19 mouse cellular contexts compared by ENCODE assay signal in the genomic region with DNA sequence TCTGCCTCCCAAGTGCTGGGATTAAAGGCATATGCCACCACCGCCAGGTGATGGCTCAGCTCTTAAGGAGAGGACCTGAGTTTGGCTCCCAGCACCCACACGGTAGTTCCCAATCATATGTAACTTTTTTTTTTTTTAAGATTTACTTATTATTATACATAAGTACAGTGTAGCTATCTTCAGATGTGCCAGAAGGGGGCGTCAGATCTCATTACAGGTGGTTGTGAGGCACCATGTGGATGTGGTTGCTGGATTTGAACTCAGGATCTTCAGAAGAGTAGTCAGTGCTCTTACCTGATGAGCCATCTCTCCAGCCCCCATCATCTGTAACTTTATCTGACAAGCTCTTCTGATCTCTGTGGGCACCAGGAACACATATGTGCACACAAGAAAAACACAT. TPM values are rescaled to one million over a fixed set of nuclear protein-coding genes. Genes with fewer than 3 reads are reported as not detected.
A peak's percentile ranks its signal among the peaks of the same experiment; 100 is the strongest.
DNase-seq lines count a peak whose midpoint lies in the region; ATAC-seq and TF ChIP-seq lines count a peak whose summit lies in the region.
"Had no signal": no experiment of that assay in that cellular context is flagged by ENCODE, and none has a peak within 500 bp of the region (broad histone marks: within the 10 kb centered on the region; RNA-seq: fewer than 3 reads in every experiment).

No protein-coding gene starts in this region.

- H3K9ac ChIP-seq in kidney, postnatal 0 days (ENCODE audit: low read depth, low read length), result no peak overlapping the region
- no peak overlapping the region for H3K9ac ChIP-seq in kidney, embryonic 14.5 days (ENCODE audit: low read depth, low read length)
- H3K9ac ChIP-seq: embryonic facial prominence, embryonic 12.5 days; lung, embryonic 15.5 days; midbrain, embryonic 13.5 days had no signal

- H3K27me3 ChIP-seq in kidney, postnatal 0 days (ENCODE audit: insufficient read depth, low read length), result no peaks in the 10 kb centered on the region
- no peaks in the 10 kb centered on the region for H3K27me3 ChIP-seq in kidney, embryonic 14.5 days (ENCODE audit: control insufficient read depth, insufficient read depth, low read length)
- H3K27me3 ChIP-seq: embryonic facial prominence, embryonic 12.5 days; lung, embryonic 15.5 days; midbrain, embryonic 13.5 days had no signal

- peak; percentile 25; the same call in 1 of the 2 replicates for TF ChIP-seq CTCF in kidney, postnatal 0 days (IDR thresholded peaks at IDR 0.05; ENCODE audit: low read depth)

- H3K9me3 ChIP-seq in kidney, postnatal 0 days (replicated peaks; ENCODE audit: low read length), result no peaks in the 10 kb centered on the region
- H3K9me3 ChIP-seq in kidney, embryonic 14.5 days (ENCODE audit: control insufficient read depth, low read length), result no peaks in the 10 kb centered on the region
- H3K9me3 ChIP-seq: embryonic facial prominence, embryonic 12.5 days; G1E; lung, embryonic 15.5 days; midbrain, embryonic 13.5 days had no signal

- WGBS in kidney, postnatal 0 days, result 77% methylated on average over 3 of the region's 3 CpGs
- 76% methylated on average over 3 of the region's 3 CpGs for WGBS in kidney, embryonic 14.5 days

- no peaks in the 10 kb centered on the region for H3K36me3 ChIP-seq in kidney, postnatal 0 days (ENCODE audit: insufficient read depth, low read length)
- no peaks in the 10 kb centered on the region for H3K36me3 ChIP-seq in kidney, embryonic 14.5 days (ENCODE audit: control insufficient read depth, insufficient read depth, low read length)
- H3K36me3 ChIP-seq: embryonic facial prominence, embryonic 12.5 days; lung, embryonic 15.5 days; midbrain, embryonic 13.5 days had no signal

- H3K4me2 ChIP-seq in kidney, postnatal 0 days (ENCODE audit: low read length), result no peak overlapping the region
- H3K4me2 ChIP-seq in kidney, embryonic 14.5 days (replicated peaks; ENCODE audit: low read depth, low read length), result no peak overlapping the region
- H3K4me2 ChIP-seq: embryonic facial prominence, embryonic 12.5 days; lung, embryonic 15.5 days; midbrain, embryonic 13.5 days had no signal

- intact Hi-C loops in left cerebral cortex, postnatal 14 days (cut with DNase I), result no loop called here

- ATAC-seq in kidney, postnatal 0 days (replicated peaks; ENCODE audit: low FRiP score, low read depth), result no peak
- ATAC-seq in kidney, embryonic 14.5 days (ENCODE audit: low FRiP score, low TSS enrichment), result no peak
- no peak for ATAC-seq in erythroblast, adult 5-6 weeks (replicated peaks; ENCODE audit: low FRiP score, poor library complexity, severe bottlenecking)
- ATAC-seq: forebrain, embryonic 16.5 days; midbrain, embryonic 13.5 days had no signal

- DNase-seq in kidney, postnatal 0 days (ENCODE audit: low spot score), result no peak
- DNase-seq in 416B (ENCODE audit: low read depth), result peak; percentile 49
- peak; percentile 39 to 60 for DNase-seq in B cell, adult 2 months
- peak; percentile 37 for DNase-seq in ZHBTc4 (ENCODE audit: low read depth, low spot score)
- DNase-seq in left cerebral cortex, postnatal 14 days (ENCODE audit: low spot score in 2 of 2), result no peak
- DNase-seq: adrenal gland, postnatal 36 days; cerebellum, adult 8-10 months; heart, adult 11 months; liver; right cerebral cortex, adult 18-20 months; thymus, adult 2 months had no signal

- H3K4me3 ChIP-seq in kidney, postnatal 0 days (replicated peaks; ENCODE audit: low read depth, low read length), result no peak overlapping the region
- H3K4me3 ChIP-seq in kidney, embryonic 14.5 days (ENCODE audit: low read length), result no peak overlapping the region
- H3K4me3 ChIP-seq: embryonic facial prominence, embryonic 12.5 days; lung, embryonic 15.5 days; midbrain, embryonic 13.5 days had no signal

- no peak overlapping the region for H3K27ac ChIP-seq in kidney, postnatal 0 days
- H3K27ac ChIP-seq in kidney, embryonic 14.5 days (ENCODE audit: low read depth, low read length), result no peak overlapping the region
- H3K27ac ChIP-seq: embryonic facial prominence, embryonic 12.5 days; lung, embryonic 15.5 days; midbrain, embryonic 13.5 days had no signal

- peaks cover 14% of the 10 kb centered on the region for H3K4me1 ChIP-seq in kidney, postnatal 0 days (replicated peaks; ENCODE audit: insufficient read depth, low read length)
- H3K4me1 ChIP-seq in kidney, embryonic 14.5 days (ENCODE audit: control insufficient read depth, insufficient read depth, low read length), result peaks cover 12% of the 10 kb centered on the region

RNA-seq across cellular contexts. Expression of a gene that starts 2.6 kb away (rescaled TPM):
- polyA plus RNA-seq in kidney, postnatal 0 days (2015; fragmentation: Nextera tagmentation; extraction: Ambion mirVana), result 2.3 and 3.0 TPM in 2 replicates
- 1.3 and 2.1 TPM in 2 replicates for polyA plus RNA-seq in kidney, embryonic 14.5 days (2014; fragmentation: Nextera tagmentation; extraction: Ambion mirVana)
- 1 to 10 TPM; 1.4 to 1.6 TPM for total RNA-seq in left cerebral cortex, postnatal 14 days (2021)
- total RNA-seq in erythroblast, adult 5-6 weeks (2015; ENCODE audit: low replicate concordance), result not detected in 2 replicates
- total RNA-seq in erythroblast, adult 5-6 weeks (2017; ENCODE audit: low replicate concordance), result not detected in 2 replicates
- total RNA-seq: hematopoietic stem cell, adult 5-6 weeks had no signal

RNA-seq across cellular contexts. Expression of a gene that starts 3.0 kb away (rescaled TPM):
- 3.5 and 3.6 TPM in 2 replicates for polyA plus RNA-seq in kidney, postnatal 0 days (2015; fragmentation: Nextera tagmentation; extraction: Ambion mirVana)
- polyA plus RNA-seq in kidney, embryonic 14.5 days (2014; fragmentation: Nextera tagmentation; extraction: Ambion mirVana), result 10.0 and 15.6 TPM in 2 replicates
- total RNA-seq in left cerebral cortex, postnatal 14 days (2021), result 10 to 100 TPM; 43.9 to 46.0 TPM
- 0.58 and 1.3 TPM in 2 replicates for total RNA-seq in erythroblast, adult 5-6 weeks (2015; ENCODE audit: low replicate concordance)
- 2.4 and 2.8 TPM in 2 replicates for total RNA-seq in erythroblast, adult 5-6 weeks (2017; ENCODE audit: low replicate concordance)

RNA-seq across cellular contexts. Expression of a gene that starts 9.5 kb away (rescaled TPM):
- 9.2 and 9.4 TPM in 2 replicates for polyA plus RNA-seq in kidney, postnatal 0 days (2015; fragmentation: Nextera tagmentation; extraction: Ambion mirVana)
- polyA plus RNA-seq in kidney, embryonic 14.5 days (2014; fragmentation: Nextera tagmentation; extraction: Ambion mirVana), result 10.8 and 16.1 TPM in 2 replicates
- 100 to 1,000 TPM; 217 to 223 TPM for total RNA-seq in left cerebral cortex, postnatal 14 days (2021)
- 2.9 and 5.4 TPM in 2 replicates for total RNA-seq in erythroblast, adult 5-6 weeks (2015; ENCODE audit: low replicate concordance)
- total RNA-seq in erythroblast, adult 5-6 weeks (2017; ENCODE audit: low replicate concordance), result 0.77 and 1.5 TPM in 2 replicates

RNA-seq across cellular contexts. Expression of a gene that starts 28.2 kb away (rescaled TPM):
- 91.5 and 102 TPM in 2 replicates for polyA plus RNA-seq in kidney, postnatal 0 days (2015; fragmentation: Nextera tagmentation; extraction: Ambion mirVana)
- 177 and 230 TPM in 2 replicates for polyA plus RNA-seq in kidney, embryonic 14.5 days (2014; fragmentation: Nextera tagmentation; extraction: Ambion mirVana)
- 10 to 100 TPM; 53.5 to 53.8 TPM for total RNA-seq in left cerebral cortex, postnatal 14 days (2021)
- total RNA-seq in erythroblast, adult 5-6 weeks (2015; ENCODE audit: low replicate concordance), result 10.6 and 31.3 TPM in 2 replicates
- total RNA-seq in erythroblast, adult 5-6 weeks (2017; ENCODE audit: low replicate concordance), result 21.4 and 25.6 TPM in 2 replicates

RNA-seq across cellular contexts. Expression of a gene that starts 40.4 kb away (rescaled TPM):
- polyA plus RNA-seq in kidney, postnatal 0 days (2015; fragmentation: Nextera tagmentation; extraction: Ambion mirVana), result 9.7 and 10.0 TPM in 2 replicates
- 22.4 and 26.8 TPM in 2 replicates for polyA plus RNA-seq in kidney, embryonic 14.5 days (2014; fragmentation: Nextera tagmentation; extraction: Ambion mirVana)
- total RNA-seq in left cerebral cortex, postnatal 14 days (2021), result 1 to 10 TPM; 8.3 to 8.6 TPM
- total RNA-seq in erythroblast, adult 5-6 weeks (2015; ENCODE audit: low replicate concordance), result 1.5 and 2.9 TPM in 2 replicates
- 3.3 and 6.0 TPM in 2 replicates for total RNA-seq in erythroblast, adult 5-6 weeks (2017; ENCODE audit: low replicate concordance)

Comparison
In these comparisons a context has a peak if more than half of its experiments do, and no peak if none do; other contexts are left out.
1. DNase-seq: peak in 416B (single experiment), B cell, adult 2 months (2 of 2) and ZHBTc4 (single experiment); none in kidney, postnatal 0 days (single experiment) and left cerebral cortex, postnatal 14 days (0 of 2).
2. RNA of a gene that starts 3.0 kb away (total RNA-seq): 43.9 to 46.0 TPM in left cerebral cortex, postnatal 14 days; 0.58 to 2.8 TPM in erythroblast, adult 5-6 weeks; every median in the first group is over 10 times any median in the second.
3. RNA of a gene that starts 9.5 kb away (total RNA-seq): 217 to 223 TPM in left cerebral cortex, postnatal 14 days; 0.77 to 5.4 TPM in erythroblast, adult 5-6 weeks; every median in the first group is over 10 times any median in the second.